Mouse (Mus musculus): ENCODE measurements at regions not wholly inside any gene's neighbourhood (a gene's known extent, or its start where the extent isn't known, plus 50 kb on each side); places are given as distances from the start of the nearest gene placed in this dataset.

- no peak for DNase-seq (ENCODE audit: low spot score in 2 of 2)
Measured at GRCm38 (mm10) chr15:63724543-63725186, 120.3 kb downstream of the Gsdmc2 start.

GRCm38 (mm10) chr15:63722991-63723390 lies 122.0 kb downstream of the Gsdmc2 start:
- DNase-seq (ENCODE audit: low spot score in 2 of 2) = no peak

- peak; percentile 42 to 63 for DNase-seq (ENCODE audit: low spot score in 2 of 2)
Measured at GRCm38 (mm10) chr15:63721669-63722357, 123.2 kb downstream of the Gsdmc2 start.

DNA sequence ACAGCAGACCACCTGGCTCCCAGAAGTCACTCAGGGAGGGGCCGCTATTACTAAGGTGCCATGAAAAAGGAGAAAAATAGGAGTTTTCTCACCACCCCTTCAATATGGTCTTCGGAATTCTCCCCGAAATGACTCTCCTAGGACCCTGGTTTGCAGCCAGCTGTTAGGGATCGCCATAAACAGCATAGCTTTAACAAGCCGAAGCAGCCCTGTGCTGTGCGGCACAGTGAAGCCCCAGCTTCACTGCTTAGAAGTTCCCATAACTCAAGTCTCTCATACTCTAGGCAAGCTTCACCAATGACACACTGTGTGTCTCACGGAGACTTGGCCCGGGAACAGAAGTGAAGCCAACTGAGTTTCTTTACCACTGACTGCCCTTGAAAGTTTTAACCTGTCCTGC lies 127.2 kb downstream of the Gsdmc2 start:
- DNase-seq (ENCODE audit: low spot score in 2 of 2) = no peak

GRCm38 (mm10) chr15:63713697-63714096 lies 131.3 kb downstream of the Gsdmc2 start:
- no peak for DNase-seq (ENCODE audit: low spot score in 2 of 2)

DNA sequence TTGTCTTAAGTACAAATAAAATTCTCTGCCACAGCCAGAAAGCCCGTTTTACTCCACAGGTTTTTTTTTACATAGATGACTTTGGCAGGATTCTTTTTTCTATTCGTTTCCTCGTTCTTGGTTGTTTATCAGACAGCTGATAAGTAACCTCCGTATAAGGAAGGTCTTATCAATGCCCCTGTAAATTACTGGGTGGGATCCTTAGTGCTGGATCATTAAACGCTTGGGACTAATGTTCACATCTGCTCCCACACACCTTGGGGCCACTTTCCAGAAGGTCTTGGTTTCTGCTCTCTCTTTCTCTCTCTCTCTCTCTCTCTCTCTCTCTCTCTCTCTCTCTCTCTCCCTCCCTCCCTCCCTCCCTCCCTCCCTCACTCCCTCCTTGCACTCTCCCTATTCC lies 134.6 kb downstream of the Gsdmc2 start:
- no peak for DNase-seq (ENCODE audit: low spot score in 2 of 2)

- DNase-seq (ENCODE audit: low spot score in 2 of 2) = no peak
Measured at GRCm38 (mm10) chr15:63709270-63709933, 135.6 kb downstream of the Gsdmc2 start.

GRCm38 (mm10) chr15:63704636-63705035 lies 140.3 kb downstream of the Gsdmc2 start:
- no peak for DNase-seq (ENCODE audit: low spot score in 2 of 2)

DNA sequence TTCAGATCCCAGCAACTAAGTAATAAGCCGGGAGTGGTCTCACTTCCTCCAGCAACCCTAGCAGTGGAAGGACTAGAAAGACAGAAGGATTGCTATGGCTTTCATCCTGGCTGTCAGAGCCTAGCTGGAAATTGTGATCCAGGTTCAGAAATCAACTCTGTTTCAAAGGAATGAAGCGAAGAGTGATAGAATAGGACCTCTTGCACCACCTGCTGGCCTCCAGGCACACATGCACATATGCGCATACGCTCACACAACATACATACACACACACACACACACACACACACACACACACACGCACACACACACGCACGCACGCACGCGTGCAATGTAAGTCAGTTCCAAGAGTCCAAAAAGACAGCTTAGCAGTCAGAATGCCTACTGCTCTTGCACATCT lies 147.1 kb downstream of the Gsdmc2 start:
- DNase-seq (ENCODE audit: low spot score in 2 of 2) = no peak

DNA sequence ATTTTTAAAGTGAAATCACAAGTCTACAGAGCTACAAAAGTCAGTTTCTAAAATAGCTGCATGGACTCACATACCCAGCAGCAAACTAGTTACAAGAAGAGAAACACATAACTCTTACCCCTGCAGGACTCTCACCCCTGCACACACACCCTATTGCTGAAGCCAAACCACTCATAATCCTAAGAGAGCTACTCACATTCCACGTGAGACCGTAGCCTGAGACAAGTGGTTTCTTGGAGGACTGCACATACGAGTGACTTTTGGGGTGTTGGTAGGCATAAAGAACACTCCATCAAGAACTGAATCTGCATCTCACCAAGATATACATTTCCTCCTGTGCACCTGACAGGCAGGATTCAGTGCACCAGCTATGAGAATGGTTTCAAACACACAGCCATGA lies 150.8 kb downstream of the Gsdmc2 start:
- DNase-seq (ENCODE audit: low spot score in 2 of 2) = no peak

DNA sequence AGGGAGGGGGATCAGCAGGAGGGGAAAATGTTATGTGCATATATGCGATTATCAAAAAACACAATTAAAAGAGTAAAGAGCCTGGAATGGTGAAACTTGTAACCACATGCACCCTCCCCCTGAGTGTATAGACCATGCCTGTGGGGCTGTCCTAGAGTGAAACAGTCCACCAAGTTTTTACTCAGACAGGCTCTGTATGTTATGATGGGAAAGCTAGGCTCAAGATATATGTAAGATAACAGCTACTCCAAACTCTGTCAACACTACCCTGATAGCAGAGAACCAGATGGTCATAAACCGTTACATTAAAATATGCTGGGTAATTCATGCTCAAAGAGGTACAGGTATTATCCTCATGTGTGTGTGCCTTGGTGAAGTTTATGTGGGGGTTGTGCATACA lies 151.4 kb downstream of the Gsdmc2 start:
- no peak for DNase-seq (ENCODE audit: low spot score in 2 of 2)

DNA sequence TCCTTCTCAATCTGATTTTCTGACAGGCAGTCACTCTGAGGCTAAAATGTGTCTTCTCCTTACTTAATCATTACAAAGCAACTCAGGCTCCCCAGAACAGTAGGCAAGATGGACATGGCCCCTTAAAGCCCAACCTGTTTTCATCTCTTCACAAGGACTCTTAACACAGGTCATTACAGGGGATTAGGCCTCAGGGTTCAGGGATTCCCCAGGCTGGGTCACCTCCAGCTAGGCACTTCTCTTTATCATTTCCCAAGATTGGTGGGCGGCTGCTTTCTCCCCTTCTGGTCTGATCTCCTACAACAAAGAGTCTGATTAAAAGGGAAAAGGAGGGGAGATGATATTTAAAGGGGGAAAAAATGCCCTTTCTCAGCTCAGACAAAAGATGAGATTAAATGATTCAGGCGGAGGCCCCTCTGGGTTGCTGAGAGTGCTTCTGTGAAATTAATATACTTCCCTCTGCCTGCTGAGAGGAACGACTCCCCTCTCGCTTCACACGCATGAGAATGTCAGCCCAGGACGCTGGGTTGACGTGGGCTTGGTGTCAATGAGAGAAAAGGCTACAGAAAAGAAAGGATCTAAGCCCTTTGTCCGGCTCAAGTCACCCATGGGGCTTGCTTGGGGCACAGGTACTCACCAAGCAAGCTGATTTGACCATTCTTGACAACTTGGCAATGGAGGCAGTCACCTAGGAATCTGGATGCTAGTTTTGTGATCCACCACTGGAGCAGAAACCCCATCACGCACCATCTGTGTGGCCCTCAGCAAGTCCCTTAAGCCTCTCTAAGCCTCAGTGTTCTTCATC lies 152.3 kb downstream of the Gsdmc2 start:
- no peak for DNase-seq (ENCODE audit: low spot score in 2 of 2)

DNA sequence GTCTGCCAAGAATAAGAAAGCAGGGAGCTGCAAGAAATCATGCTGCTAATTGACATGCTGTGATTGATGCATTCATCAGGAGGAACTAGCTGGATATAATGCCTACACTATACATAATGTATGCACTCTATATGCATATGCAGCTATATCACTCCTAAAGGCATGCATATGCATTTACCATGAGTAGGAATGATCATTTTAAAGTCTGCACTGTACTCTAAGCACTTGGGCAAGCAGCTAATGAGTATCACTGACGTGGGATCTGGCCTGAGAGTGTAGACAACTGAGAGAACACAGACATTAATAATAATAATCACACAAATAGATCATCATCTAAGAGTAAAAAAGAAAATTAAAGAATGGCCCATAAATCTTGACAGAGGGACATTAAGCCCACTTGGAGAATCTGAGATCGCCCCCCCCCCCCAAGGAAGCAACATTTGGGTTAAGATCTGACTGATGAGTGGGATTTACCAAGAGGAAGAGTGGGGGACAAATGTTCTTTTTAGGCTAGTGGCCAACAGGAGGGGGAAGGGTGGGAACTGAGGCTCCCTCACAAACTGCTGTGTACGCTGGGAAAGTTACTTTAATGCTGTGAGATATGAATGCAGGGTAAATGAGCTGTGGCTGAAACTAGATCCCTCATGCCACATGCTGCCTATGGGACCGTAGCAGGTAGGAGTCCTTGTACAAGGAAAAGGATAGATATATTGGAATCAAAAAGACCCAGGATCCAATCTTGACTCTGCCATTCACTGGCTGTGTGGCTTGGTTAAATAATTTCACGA lies 155.0 kb downstream of the Gsdmc2 start:
- DNase-seq (ENCODE audit: low spot score in 2 of 2) = no peak

GRCm38 (mm10) chr15:63687852-63688251 lies 157.1 kb downstream of the Gsdmc2 start:
- DNase-seq (ENCODE audit: low spot score in 2 of 2) = no peak

GRCm38 (mm10) chr15:63686954-63687562 lies 157.9 kb downstream of the Gsdmc2 start:
- DNase-seq (ENCODE audit: low spot score in 2 of 2) = no peak

DNA sequence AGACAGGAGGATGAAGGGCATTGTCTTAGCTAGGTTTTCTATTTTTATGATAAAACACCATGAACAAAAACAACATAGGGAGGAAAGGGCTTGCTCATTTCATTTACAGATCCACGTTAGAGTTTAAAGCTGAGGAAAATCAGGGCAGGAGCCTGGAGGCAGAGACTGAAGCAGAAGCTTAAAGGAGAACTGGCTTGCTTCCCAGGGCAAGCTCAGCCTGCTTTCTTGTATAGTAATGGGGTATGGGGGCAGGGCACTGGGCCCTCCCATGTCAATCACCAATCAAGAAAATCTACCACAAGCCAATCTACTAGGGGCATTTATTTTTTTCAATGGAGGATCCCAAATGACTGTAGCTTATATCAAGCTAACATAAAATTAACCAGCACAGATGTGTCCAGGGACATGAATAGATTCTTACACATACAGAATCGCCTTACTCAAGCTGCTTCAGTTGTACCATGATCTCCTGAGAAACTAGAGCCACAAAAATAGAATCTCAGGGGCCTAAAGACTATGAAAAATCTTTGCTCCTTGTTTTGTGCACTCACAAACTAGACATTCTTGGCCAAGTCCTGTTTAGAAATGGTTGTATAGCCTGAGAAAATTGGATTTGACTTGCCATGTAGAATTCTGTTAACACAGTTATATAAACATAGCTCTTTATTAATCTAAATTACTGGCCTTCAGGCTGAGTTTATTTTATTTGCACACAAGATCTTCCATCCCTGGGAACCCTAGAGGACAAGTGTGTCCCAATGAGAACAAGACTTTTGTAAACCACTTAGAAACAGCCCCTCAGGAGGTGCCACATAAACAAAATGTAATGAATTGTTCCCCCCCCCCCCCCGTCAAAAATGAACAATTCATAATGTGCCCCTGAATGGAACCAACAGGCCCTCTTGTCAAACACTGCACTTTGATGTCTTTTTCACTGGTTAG lies 164.7 kb downstream of the Gsdmc2 start:
- no peak for DNase-seq (ENCODE audit: low spot score in 2 of 2)

- DNase-seq (ENCODE audit: low spot score in 2 of 2) = no peak
Measured at GRCm38 (mm10) chr15:63678921-63679320, 166.1 kb downstream of the Gsdmc2 start.

DNA sequence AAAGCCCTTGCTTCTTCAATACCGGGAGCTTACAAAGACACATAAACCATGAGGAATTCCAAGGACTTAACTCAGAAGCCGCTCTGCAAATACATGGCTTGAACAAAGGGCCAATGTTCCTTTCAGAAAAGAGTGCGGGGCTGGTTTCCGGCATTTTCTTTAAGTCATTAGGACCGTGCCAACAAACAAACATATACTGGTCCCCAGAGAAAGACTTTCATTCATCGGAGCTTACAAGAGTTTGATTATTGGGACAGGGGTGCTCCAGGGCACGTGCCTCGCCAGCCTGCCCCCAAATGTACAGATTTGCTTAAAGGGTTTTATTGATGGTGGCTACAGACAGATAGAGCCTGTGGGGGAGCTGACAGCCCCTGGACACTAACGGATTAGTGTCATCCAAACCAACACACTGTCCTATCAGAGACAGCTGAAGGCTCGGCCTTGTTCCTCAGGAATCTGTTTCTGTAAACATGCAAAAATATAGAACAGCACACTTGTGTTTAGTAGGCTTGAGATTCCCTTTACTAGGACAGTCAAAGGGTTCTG lies 169.4 kb downstream of the Gsdmc2 start:
- no peak for DNase-seq (ENCODE audit: low spot score in 2 of 2)

- DNase-seq (ENCODE audit: low spot score in 2 of 2) = no peak
Measured at GRCm38 (mm10) chr15:63674404-63674803, 170.6 kb downstream of the Gsdmc2 start.

DNA sequence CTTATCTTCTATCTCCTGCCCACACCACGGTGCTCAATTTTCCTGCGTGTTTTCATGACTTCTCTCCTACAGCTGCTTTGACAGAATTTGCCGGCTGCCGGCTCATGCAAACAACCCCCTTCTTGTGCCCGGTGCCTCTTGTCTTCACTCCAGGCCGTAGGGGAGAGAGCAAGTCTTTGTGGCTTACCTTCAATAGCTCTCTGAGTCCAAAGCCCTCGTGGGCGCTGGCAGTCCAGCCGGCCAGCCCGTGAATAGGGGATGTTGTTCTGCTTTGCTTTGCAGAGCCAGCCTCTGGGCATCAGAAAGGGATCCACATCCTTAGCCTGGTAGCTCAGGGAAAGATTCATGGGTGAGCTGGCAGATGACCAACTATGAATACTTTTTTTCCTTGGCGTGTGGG lies 173.9 kb downstream of the Gsdmc2 start:
- DNase-seq (ENCODE audit: low spot score in 2 of 2) = no peak

All from spleen, postnatal 14 days (tissue).